Mouse (Mus musculus): ENCODE measurements around the gene Pkmyt1.

The Pkmyt1 gene

DNA sequence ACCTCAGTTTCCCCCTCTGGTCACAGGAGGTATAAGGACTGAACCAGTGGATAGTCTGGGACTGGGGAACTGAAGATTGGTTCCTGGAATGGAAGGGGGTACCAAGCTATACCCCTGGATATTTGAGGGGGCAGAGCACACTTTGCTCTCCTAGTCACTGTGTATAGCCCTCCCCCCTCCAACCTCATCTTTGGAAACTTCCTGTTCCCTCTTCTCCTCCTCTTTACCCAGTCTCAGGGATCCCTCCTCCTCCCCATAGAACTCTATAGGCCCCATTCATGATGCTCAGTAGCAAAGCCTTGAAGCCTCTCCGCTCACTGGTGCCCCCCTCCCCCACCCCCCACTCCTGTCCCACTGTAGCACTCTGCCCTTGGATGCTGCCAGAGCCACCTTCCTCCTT lies 6.7 kb upstream of the Pkmyt1 start:
- in situ Hi-C loops (cut with MboI, MseI): no loop called here

DNA sequence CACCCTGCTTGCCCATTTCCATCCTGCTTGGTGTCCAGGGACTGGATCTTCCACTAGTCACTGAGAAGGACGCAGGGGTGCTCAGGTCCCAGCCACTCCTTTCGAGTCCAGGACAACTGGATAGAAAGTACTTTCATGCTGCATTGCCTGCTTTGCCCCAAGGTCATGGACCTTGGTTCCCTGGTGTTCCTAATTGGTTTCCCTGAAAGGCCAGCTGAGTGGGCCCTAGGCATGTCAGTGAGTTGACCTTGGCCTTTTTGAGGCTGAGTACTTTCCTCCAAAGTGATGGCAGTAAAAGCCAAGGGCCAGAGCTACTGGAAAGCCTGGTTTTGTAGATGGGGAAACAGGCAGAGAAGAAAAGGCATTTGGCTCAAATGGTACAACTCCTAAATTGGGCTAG lies 4.2 kb upstream of the Pkmyt1 start:
- in situ Hi-C loops (cut with MboI, MseI): no loop called here

DNA sequence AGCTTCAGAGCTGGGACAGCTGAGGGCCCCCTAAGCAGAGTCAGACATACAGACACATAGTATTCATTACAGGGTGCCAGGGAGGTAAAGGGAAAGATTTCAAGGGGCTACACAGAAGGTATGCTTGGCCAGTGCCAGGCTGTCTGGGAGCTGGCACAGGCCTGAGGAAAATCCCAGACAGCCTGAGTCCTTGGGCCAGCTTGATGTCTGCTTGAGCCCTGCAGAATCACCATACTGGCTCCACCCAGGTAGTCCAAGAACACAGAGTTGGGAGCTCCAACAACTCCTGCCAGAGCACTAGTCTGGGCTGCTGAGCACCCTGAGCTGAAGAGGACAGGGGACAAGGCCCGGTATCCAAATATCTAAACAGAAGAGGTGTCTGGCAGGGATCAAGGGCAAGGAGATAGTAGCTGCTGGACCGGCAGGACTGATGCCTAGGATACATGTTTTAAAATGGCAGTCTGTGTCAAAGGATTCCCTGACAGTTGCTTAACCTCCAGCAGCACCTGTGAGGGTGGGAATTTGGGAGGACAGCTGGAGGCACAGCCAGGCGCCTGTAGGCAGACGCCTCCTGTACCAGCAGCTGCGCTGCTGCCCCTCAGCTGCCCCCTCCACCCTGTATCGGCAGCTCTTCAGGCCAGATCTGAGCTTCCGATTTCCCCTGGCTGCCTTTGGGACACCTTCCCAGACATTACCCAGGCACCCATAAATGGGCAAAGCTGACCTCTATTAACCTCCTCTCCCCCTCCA lies 3.6 kb upstream of the Pkmyt1 start, which contains the start of gene 1520401A03Rik:
1520401A03Rik (minus strand) TSS at position 408 of the 750 bp plus-strand sequence.
- in situ Hi-C loops (cut with MboI, MseI): no loop called here

GRCm38 (mm10) chr17:23725477-23725876 lies 659 bp upstream of the Pkmyt1 start:
- in situ Hi-C loops (cut with MboI, MseI): no loop called here

GRCm38 (mm10) chr17:23726758-23727142 lies 614 bp downstream of the Pkmyt1 start:
- in situ Hi-C loops (cut with MboI, MseI): no loop called here

GRCm38 (mm10) chr17:23730441-23730840 lies 4.3 kb downstream of the Pkmyt1 start:
- in situ Hi-C loops (cut with MboI, MseI): no loop called here

DNA sequence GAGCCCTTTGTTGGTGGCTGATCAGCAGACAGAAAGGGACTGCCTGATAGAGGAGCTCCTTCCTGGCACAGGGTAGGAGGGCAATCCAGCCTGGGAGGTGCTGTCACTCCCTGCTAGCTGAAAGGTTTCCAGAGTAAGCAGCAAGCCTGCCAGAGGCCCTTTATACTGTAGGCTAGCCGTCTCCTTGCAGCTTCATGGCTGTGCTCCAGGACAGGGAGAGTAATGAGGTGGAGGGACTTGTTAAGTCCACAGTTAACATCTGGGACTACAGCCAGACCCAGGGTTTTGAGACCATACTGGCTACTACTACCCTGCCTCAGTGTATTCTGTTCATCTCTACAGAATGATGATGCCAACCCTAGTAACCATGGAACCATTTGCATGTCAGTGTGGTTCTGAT lies 8.2 kb downstream of the Pkmyt1 start:
- in situ Hi-C loops (cut with MboI, MseI): no loop called here

GRCm38 (mm10) chr17:23737493-23738445 lies 11.6 kb downstream of the Pkmyt1 start:
- in situ Hi-C loops (cut with MboI, MseI): no loop called here

DNA sequence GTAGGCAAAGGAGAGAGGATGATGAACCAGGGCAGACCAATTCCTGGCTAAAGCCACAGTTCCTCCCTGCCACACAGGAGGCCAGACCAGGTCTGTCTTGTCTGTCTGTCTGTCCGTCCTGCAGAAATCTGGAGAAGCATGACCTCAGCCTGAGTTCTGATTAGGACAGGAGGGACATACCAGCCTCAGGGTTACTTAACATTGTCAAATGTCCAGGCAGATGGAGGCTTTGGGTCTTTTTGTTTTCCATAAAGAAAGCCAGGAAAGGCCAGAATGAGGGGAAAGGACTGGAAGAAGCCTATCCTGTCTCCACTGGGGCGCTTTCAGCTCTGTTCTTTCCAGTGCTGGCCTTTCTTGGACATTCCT lies 12.7 kb downstream of the Pkmyt1 start:
- in situ Hi-C loops (cut with MboI, MseI): no loop called here

DNA sequence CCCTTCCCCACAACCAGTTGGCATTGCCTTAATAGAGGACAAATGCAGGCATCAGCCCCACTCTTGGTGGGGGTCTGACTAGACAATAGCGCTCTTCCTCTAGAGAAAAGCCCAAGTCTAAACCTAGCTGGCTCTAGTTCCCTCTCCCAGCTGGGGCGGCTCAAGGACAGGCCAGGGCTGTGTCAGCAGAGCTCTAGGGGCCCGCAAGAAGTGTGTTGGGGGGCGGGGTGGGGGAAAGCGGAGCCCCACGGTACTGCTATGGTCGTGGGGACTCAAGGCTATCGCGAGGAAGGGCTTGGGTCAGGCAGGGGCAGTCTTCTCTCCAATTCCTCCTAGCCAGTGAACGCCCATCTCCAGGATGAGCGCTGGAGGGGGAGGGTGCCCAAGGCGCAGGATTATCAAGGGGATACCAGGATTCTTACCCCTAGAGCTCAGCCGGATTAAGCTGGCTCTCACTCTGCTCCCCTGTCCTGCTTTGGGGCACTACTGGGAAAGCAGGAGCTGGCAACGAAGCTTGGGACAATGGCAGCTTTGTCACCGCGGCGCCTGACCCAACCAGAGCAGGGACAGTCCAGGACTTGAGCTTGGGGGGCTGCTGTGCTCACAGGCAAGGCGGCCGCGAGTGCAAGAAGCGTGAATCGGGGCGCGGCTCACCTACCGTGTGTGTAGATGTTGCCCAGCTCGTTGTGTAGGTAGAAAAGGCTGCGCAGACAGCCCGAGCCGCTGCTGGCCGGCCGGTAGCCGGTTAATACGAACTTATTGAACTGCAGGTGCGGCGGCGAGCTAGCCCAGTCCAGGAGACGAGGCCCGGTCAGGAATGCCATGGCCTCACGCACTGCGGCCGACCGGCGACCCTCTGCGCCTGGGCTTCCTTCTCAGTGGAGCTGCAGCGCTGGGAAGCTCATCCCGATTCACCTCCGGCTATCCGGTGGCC lies 13.3 kb downstream of the Pkmyt1 start:
- in situ Hi-C loops (cut with MboI, MseI): no loop called here

DNA sequence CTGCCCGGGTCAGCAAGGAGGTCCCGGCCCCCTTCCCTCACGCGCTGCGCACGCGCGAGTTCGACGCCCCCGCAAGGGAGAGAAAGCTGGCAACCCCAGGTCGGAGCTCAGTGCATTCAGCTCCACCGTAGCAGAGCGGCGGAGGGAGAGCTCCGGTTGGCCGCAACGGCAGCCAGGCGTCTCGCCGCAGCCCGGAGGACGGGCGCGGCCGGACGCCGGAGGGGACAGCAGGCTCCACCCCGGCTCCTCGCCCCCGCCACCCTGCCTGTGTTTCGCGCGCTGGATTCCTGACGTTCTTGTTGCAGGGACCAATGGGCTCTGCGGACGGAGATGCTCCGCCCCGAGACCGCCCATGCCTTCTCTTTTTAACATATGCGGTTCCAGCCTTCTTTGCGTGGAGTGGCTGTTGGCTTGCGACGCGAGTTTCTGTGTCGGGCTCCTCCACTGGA lies 14.0 kb downstream of the Pkmyt1 start:
- in situ Hi-C loops (cut with MboI, MseI): no loop called here

- in situ Hi-C loops (cut with MboI, MseI): no loop called here
Measured at GRCm38 (mm10) chr17:23740598-23741021, 14.5 kb downstream of the Pkmyt1 start, which contains the start of gene Paqr4. Paqr4 (minus strand) TSS chr17:23740867.

DNA sequence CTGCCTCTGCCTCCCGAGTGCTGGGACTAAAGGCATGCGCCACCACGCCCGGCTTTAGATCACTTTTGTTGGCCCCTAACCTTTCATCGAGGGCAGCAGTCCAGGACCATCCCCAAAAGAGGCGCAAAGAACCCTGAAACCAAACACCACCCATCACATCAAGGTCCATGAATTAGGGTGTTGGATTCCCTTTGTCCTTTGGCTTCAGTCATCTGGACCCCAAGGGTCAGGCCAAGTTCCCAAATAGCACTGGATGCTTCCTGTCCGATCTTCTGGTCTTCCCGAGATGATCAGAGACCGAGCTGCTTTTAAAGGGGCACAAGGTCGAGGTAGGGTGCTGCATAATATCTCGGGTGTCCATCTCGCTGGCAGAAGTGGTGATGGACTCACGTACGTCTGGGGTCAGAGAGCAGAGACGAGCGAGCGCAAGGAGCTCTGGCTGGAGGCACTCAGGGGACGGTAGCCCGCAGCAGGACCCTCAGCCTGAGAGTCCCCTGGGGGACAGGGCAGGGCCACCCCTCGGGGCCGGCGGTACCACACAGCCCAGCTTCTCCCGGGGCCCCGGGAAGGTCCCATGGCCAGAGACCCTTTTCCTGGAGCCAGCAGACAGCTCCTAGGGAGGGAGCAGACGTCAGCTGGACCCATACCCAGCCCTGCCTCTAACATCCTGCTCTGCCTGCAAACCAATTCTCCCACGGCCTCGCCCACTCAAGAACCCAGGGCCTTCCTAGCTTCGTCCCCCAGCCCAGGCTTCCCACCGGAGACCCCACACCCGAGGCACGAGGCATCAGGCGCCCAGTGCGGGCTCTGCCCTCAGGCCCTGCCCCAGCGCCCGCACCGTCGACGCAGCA lies 15.4 kb downstream of the Pkmyt1 start:
- in situ Hi-C loops (cut with MboI, MseI): no loop called here

DNA sequence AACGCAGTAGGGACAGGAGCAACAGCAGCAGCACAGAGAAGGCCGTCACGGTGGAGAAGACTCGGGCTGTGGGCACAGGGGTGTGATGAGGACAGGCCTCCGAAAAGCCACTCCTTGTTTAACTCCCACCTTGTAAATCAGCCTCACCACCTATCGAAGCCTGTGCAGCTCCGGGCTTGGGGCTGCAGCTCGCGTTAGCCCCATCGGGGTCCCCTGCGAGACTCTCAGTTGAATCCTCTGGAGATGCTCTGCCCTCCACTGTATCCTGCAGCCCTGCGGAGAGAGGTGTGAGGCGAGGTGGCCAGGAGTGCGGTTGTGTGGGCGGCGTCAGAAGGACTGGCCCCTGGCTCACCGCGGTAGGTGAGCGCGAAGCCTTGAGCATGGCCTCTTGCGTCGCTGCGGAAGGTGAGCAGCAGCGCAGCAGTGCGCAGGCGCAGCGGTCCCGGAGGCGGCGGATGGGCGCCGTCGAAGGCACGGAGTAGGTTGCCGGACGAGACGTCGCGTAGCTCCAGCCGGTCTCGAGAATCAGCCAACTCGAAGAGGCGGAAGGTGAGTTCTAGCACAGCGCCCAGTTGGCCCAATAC lies 16.2 kb downstream of the Pkmyt1 start:
- in situ Hi-C loops (cut with MboI, MseI): no loop called here

GRCm38 (mm10) chr17:23742941-23743340 lies 16.8 kb downstream of the Pkmyt1 start:
- in situ Hi-C loops (cut with MboI, MseI): no loop called here

GRCm38 (mm10) chr17:23744076-23744475 lies 17.9 kb downstream of the Pkmyt1 start:
- in situ Hi-C loops (cut with MboI, MseI): no loop called here

- in situ Hi-C loops (cut with MboI, MseI): no loop called here
Measured at GRCm38 (mm10) chr17:23744651-23745050, 18.5 kb downstream of the Pkmyt1 start.

DNA sequence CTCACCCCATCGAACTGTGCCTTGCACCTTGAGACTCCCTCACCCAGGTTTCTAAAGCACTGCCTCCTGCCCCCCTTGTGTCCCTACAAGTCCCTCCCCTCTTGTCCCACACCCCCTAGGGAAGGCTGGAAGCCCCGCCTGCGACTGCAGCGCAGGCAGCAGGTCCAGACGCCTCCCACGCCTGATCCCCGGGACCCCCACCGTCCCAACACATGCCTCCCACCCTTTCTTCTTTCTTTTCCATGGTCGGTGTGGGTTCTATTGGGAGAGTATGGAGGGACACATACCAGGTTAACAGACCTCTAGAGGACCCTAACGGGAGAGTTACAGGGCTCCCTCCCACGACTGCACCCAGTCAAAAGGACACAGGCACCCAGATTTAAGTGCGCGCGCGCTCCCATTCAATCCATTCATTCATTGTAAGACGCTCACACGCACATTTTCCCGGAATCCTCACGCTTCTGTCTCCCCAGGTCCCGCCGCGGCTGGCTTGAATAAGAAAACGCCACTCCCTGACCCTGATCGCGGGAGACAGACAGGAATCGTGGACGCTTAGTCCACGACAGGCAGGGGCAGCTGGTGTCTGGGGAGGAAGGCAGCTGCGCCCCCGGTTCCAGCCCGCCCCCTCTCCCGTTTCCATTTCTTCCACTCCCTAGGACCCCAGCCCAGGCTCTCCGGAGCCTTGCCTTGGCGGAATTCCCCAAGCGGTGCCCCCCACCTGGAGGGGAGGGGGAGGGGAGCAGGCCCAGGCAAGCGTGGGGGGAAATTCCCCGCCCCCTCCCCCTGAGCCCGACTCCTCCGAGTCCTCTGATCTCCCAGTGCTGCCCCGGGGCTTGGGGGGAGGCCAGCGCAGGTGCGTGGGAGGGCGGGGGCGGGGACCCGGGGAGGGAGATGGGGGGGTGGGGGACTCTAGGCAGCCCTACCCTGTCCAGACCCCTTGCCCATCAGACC lies 19.4 kb downstream of the Pkmyt1 start, which contains the start of gene Kremen2:
Kremen2 (minus strand) TSS at position 533 of the 951 bp plus-strand sequence.
- in situ Hi-C loops (cut with MboI, MseI): no loop called here

DNA sequence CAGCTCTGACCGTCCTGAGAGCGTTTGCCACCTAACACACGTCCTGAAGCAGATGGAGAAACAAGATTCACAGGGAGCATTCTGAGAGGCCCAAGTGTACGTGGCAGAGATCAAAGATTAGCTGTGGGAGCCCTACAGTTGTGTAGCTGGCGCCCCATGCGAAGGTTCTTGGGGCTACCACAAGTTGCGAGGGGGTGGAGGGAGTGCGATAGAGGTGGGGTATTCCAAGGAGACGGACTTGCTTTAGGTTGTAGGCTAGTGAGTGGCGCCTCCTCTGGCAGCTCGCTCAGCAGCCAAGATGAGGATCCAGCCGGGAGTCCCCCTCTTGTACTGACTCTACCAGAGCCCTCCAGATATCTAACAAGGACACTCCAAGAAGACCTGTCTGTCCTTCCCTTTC lies 20.2 kb downstream of the Pkmyt1 start:
- in situ Hi-C loops (cut with MboI, MseI): no loop called here
